Comparison of ENCODE assay signal across 17 mouse cellular contexts in the genomic region with DNA sequence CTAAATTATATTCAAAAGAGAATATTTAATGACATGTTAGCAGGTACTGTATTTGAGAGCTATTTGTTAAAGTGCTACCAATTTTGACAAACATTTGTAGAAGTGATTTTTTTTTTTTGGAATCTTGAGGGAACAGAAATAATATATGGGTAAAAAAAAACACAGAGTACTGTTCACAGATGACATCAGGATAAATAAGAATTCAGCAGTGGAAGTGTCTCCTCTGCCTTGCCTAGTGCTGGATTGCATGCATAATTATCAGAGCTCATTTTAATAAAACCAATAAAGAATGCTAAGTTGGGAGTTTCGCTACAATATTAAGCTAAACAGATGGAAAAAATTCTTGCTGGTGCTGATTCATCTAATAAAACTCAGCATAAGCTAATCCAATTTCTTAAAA.
"Had no signal": no experiment of that assay in that cellular context is flagged by ENCODE, and none has a peak within 500 bp of the region (broad histone marks: within the 10 kb centered on the region; RNA-seq: fewer than 3 reads in every experiment).

No protein-coding gene starts in this region.

- H3K4me1 ChIP-seq: lung, embryonic 15.5 days; megakaryocyte, embryonic 14.5 days; neural tube, embryonic 12.5 days had no signal

- H3K9me3 ChIP-seq: lung, embryonic 15.5 days; megakaryocyte, embryonic 14.5 days; midbrain, embryonic 12.5 days; neural tube, embryonic 12.5 days had no signal

- H3K4me2 ChIP-seq: lung, embryonic 15.5 days; midbrain, embryonic 12.5 days; neural tube, embryonic 12.5 days had no signal

- H3K27me3 ChIP-seq: midbrain, embryonic 12.5 days; neural tube, embryonic 12.5 days had no signal

- ATAC-seq: liver, postnatal 0 days; lung, postnatal 0 days had no signal

- H3K27ac ChIP-seq: lung, embryonic 15.5 days; macrophage; midbrain, embryonic 12.5 days; neural tube, embryonic 12.5 days had no signal

- DNase-seq: liver, postnatal 0 days; lung, adult 2 months; lung, postnatal 14 days; lung, postnatal 36 days; midbrain, embryonic 14.5 days; right cerebral cortex, postnatal 25 days; right cerebral cortex, postnatal 4 days; spleen, adult 18-20 months; thymus, adult 18-20 months; thymus, postnatal 14 days; thymus, postnatal 36 days had no signal

- H3K9ac ChIP-seq: liver, postnatal 0 days; lung, embryonic 15.5 days; midbrain, embryonic 12.5 days; neural tube, embryonic 12.5 days had no signal

- H3K36me3 ChIP-seq: lung, embryonic 15.5 days; midbrain, embryonic 12.5 days; neural tube, embryonic 12.5 days had no signal

- H3K4me3 ChIP-seq: lung, embryonic 15.5 days; megakaryocyte, embryonic 14.5 days; midbrain, embryonic 12.5 days; neural tube, embryonic 12.5 days had no signal
